Mouse (Mus musculus): ENCODE results near the gene Smco1. TPM values are rescaled to one million over a fixed set of nuclear protein-coding genes. Genes with fewer than 3 reads are reported as not detected.

The Smco1 gene
- total RNA-seq (2012; rRNA removed) (not detected in 2 replicates), total RNA-seq (2014; rRNA removed) (not detected in 2 replicates), polyA plus RNA-seq (2012; ENCODE audit: insufficient read length, low read depth) (not detected in 2 replicates)

- dilution Hi-C loops (cut with MboI; ENCODE audit: extremely low pct_ligation_motif_present, extremely low pct_unique_long_range_greater_than_20kb, low sequenced_read_pairs): no loop called here
- no peak for TF ChIP-seq IRF4 (IDR thresholded peaks at IDR 0.05; ENCODE audit: low read depth, low read length)
- no peak for TF ChIP-seq ETS1 (conservative IDR thresholded peaks at IDR 0.05; ENCODE audit: low read depth, low read length)
- no peak for TF ChIP-seq ELF1 (IDR thresholded peaks at IDR 0.05; ENCODE audit: low read depth, low read length)
- TF ChIP-seq MXI1 (IDR thresholded peaks at IDR 0.05; ENCODE audit: low read depth, low read length): no peak
- no peak within 1 kb of the TSS for H3K9ac ChIP-seq (ENCODE audit: insufficient read depth, low read depth)
- H3K4me1 ChIP-seq (ENCODE audit: control insufficient read depth in 1 of 2, insufficient read depth in 2 of 2): peaks cover 7 to 16% of the 10 kb centered on the region in 2 experiments
- no peak for DNase-seq (ENCODE audit: extremely low read depth)
- no peaks in the 10 kb centered on the region for H3K79me2 ChIP-seq (replicated peaks; ENCODE audit: control insufficient read depth, extremely low read depth, insufficient read depth, poor library complexity, severe bottlenecking)
- H3K27me3 ChIP-seq (replicated peaks): no peaks in the 10 kb centered on the region
- no peak within 1 kb of the TSS for H3K27ac ChIP-seq (ENCODE audit: insufficient read depth, low read depth)
- H3K36me3 ChIP-seq (replicated peaks in 1 of 2; ENCODE audit: control insufficient read depth in 1 of 2, insufficient read depth in 1 of 2, low read length in 1 of 2): no peaks in the 10 kb centered on the region
- H3K4me2 ChIP-seq (ENCODE audit: insufficient read depth, low read depth, poor library complexity, severe bottlenecking): no peak within 1 kb of the TSS
- H3K9me3 ChIP-seq (replicated peaks; ENCODE audit: low read length): no peaks in the 10 kb centered on the region
- in situ Hi-C loops (cut with MboI; ENCODE audit: low pct_ligation_motif_present, low pct_unique_long_range_greater_than_20kb, low sequenced_read_pairs): loop anchor here (25.0 kb wide), 1 partner anchor 191 kb away; no protein-coding TSS in a partner anchor
- no peak within 1 kb of the TSS for H3K4me3 ChIP-seq (replicated peaks in 1 of 3; ENCODE audit: low read depth in 2 of 3, low read length in 2 of 3, poor library complexity in 1 of 3)
These were observed at the start of gene Smco1 for GRCm38 (mm10) chr16:32271291-32271690. Gene Smco1 (plus strand): TSS chr16:32271468.

DNA sequence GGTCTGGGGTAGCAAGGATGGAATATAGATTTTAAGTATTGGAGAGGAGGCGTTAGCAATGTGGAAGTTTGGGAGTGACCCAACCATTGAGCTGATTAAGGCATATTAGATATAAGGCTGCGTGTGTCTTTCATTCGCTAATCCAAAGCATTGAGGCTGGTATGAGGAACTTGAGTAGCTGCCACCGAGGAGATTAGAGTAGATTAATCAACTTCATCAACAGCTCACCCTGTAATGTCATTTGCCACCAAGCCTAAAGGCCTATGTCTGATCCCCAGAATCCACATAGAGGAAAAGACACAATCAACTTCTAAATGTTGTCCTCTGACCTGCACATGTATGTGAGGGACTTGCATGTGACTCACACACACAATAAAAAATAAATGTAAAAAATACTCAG is 49.5 kb upstream of the Smco1 start:
- H3K36me3 ChIP-seq (replicated peaks in 1 of 2; ENCODE audit: control insufficient read depth in 1 of 2, insufficient read depth in 1 of 2, low read length in 1 of 2): no peaks in the 10 kb centered on the region
- no peak for DNase-seq (ENCODE audit: extremely low read depth)
- H3K9me3 ChIP-seq (replicated peaks; ENCODE audit: low read length): peaks cover 2% of the 10 kb centered on the region
- no peak overlapping the region for H3K27ac ChIP-seq (ENCODE audit: insufficient read depth, low read depth)
- H3K27me3 ChIP-seq (replicated peaks): no peaks in the 10 kb centered on the region
- no peak overlapping the region for H3K4me3 ChIP-seq (replicated peaks in 1 of 3; ENCODE audit: low read depth in 2 of 3, low read length in 2 of 3, poor library complexity in 1 of 3)
- no peaks in the 10 kb centered on the region for H3K79me2 ChIP-seq (replicated peaks; ENCODE audit: control insufficient read depth, extremely low read depth, insufficient read depth, poor library complexity, severe bottlenecking)
- peaks cover 0 to 4% of the 10 kb centered on the region in 2 experiments; a peak in 1 of 4 replicates for H3K4me1 ChIP-seq (ENCODE audit: control insufficient read depth in 1 of 2, insufficient read depth in 2 of 2)
- in situ Hi-C loops (cut with MboI; ENCODE audit: low pct_ligation_motif_present, low pct_unique_long_range_greater_than_20kb, low sequenced_read_pairs): no loop called here
- TF ChIP-seq BHLHE40 (IDR thresholded peaks at IDR 0.05; ENCODE audit: low read depth, low read length) (no peak), CHD2 (IDR thresholded peaks at IDR 0.05; ENCODE audit: low read length) (no peak), POLR2A (IDR thresholded peaks at IDR 0.05; ENCODE audit: low read depth, low read length) (no peak), CHD1 (IDR thresholded peaks at IDR 0.05; ENCODE audit: low read depth, low read length) (no peak), MXI1 (IDR thresholded peaks at IDR 0.05; ENCODE audit: low read depth, low read length) (no peak), ZKSCAN1 (IDR thresholded peaks at IDR 0.05; ENCODE audit: borderline replicate concordance, low read depth, low read length) (no peak), JUND (conservative IDR thresholded peaks at IDR 0.05; ENCODE audit: low read depth, low read length) (no peak), E2F4 (IDR thresholded peaks at IDR 0.05; ENCODE audit: insufficient replicate concordance, low read depth, low read length) (no peak), HCFC1 (IDR thresholded peaks at IDR 0.05; ENCODE audit: low read depth, low read length) (no peak), UBTF (IDR thresholded peaks at IDR 0.05; ENCODE audit: low read depth, low read length) (no peak), RAD21 (IDR thresholded peaks at IDR 0.05; ENCODE audit: low read depth, low read length) (no peak)
- H3K9ac ChIP-seq (ENCODE audit: insufficient read depth, low read depth): no peak overlapping the region
- H3K4me2 ChIP-seq (ENCODE audit: insufficient read depth, low read depth, poor library complexity, severe bottlenecking): no peak overlapping the region
- dilution Hi-C loops (cut with MboI; ENCODE audit: extremely low pct_ligation_motif_present, extremely low pct_unique_long_range_greater_than_20kb, low sequenced_read_pairs): no loop called here

DNA sequence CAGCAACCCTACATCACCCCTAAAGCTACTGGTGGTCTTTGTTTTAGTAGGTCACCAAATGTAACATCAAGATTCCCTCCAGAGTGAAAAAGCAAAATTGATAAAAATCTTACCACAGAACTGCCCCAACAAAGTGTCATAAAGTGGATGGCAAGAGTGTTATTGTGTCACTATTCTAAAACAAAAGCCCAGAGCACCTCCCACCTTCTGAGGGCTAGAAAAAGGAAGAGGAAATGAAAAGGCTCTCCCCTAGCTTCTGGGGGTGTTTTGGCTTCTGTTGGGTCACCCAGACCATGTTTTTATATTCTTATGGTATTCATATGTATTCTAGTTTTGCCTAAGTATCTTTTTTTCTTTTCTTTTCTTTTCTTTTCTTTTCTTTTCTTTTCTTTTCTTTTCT is 48.9 kb upstream of the Smco1 start:
- dilution Hi-C loops (cut with MboI; ENCODE audit: extremely low pct_ligation_motif_present, extremely low pct_unique_long_range_greater_than_20kb, low sequenced_read_pairs): no loop called here
- in situ Hi-C loops (cut with MboI; ENCODE audit: low pct_ligation_motif_present, low pct_unique_long_range_greater_than_20kb, low sequenced_read_pairs): no loop called here
- DNase-seq (ENCODE audit: extremely low read depth): no peak
- Histone ChIP-seq H3K9ac (ENCODE audit: insufficient read depth, low read depth) (no peak overlapping the region), H3K79me2 (replicated peaks; ENCODE audit: control insufficient read depth, extremely low read depth, insufficient read depth, poor library complexity, severe bottlenecking) (no peaks in the 10 kb centered on the region), H3K27me3 (replicated peaks) (no peaks in the 10 kb centered on the region), H3K36me3 (replicated peaks in 1 of 2; ENCODE audit: control insufficient read depth in 1 of 2, insufficient read depth in 1 of 2, low read length in 1 of 2) (no peaks in the 10 kb centered on the region), H3K4me1 (ENCODE audit: control insufficient read depth in 1 of 2, insufficient read depth in 2 of 2) (peaks cover 0 to 4% of the 10 kb centered on the region in 2 experiments; a peak in 1 of 4 replicates), H3K4me2 (ENCODE audit: insufficient read depth, low read depth, poor library complexity, severe bottlenecking) (no peak overlapping the region), H3K27ac (ENCODE audit: insufficient read depth, low read depth) (no peak overlapping the region), H3K4me3 (replicated peaks in 1 of 3; ENCODE audit: low read depth in 2 of 3, low read length in 2 of 3, poor library complexity in 1 of 3) (no peak overlapping the region), H3K9me3 (replicated peaks; ENCODE audit: low read length) (peaks cover 2% of the 10 kb centered on the region)
- TF ChIP-seq USF2 (conservative IDR thresholded peaks at IDR 0.05; ENCODE audit: low read depth, low read length): no peak
- TF ChIP-seq NELFE (IDR thresholded peaks at IDR 0.05; ENCODE audit: low read depth, low read length): no peak
- TF ChIP-seq HCFC1 (IDR thresholded peaks at IDR 0.05; ENCODE audit: low read depth, low read length): no peak
- no peak for TF ChIP-seq CHD2 (IDR thresholded peaks at IDR 0.05; ENCODE audit: low read length)
- TF ChIP-seq MEF2A (IDR thresholded peaks at IDR 0.05; ENCODE audit: borderline replicate concordance, low read depth, low read length): no peak
- TF ChIP-seq RCOR1 (conservative IDR thresholded peaks at IDR 0.05; ENCODE audit: low read depth, low read length): no peak
- TF ChIP-seq SIN3A (IDR thresholded peaks at IDR 0.05; ENCODE audit: low read length): no peak
- no peak for TF ChIP-seq MAZ (IDR thresholded peaks at IDR 0.05; ENCODE audit: low read depth, low read length)
- TF ChIP-seq ZMIZ1 (IDR thresholded peaks at IDR 0.05; ENCODE audit: low read depth, low read length): no peak
